8 mouse cellular contexts compared by ENCODE assay signal in genomic region chr11:58867039-58867953, GRCm38 (mm10). TPM values are rescaled to one million over a fixed set of nuclear protein-coding genes. Genes with fewer than 3 reads are reported as not detected.
DNase-seq lines count a peak whose midpoint lies in the region; ATAC-seq and TF ChIP-seq lines count a peak whose summit lies in the region.

Gene 2810021J22Rik (plus strand): TSS chr11:58867216.

- POLR2A ChIA-PET in Patski (lab: Charles Lee): interaction anchor here (0.8 kb wide), 1 partner anchor 61 kb away, joined by 3 read pairs; no protein-coding TSS in a partner anchor

- H3K4me3 ChIP-seq in hindbrain, embryonic 11.5 days (ENCODE audit: low read depth, low read length): peak within 1 kb of the TSS; percentile 82

- peak within 1 kb of the TSS; percentile 85 for H3K9ac ChIP-seq in hindbrain, embryonic 11.5 days (ENCODE audit: low read depth, low read length)

- H3K27me3 ChIP-seq in Patski: no peaks in the 10 kb centered on the region
- no peaks in the 10 kb centered on the region for H3K27me3 ChIP-seq in hindbrain, embryonic 11.5 days (ENCODE audit: control insufficient read depth, insufficient read depth, low read length)

- H3K4me1 ChIP-seq in hindbrain, embryonic 11.5 days (replicated peaks; ENCODE audit: control insufficient read depth, insufficient read depth, low read length): no peaks in the 10 kb centered on the region

- TF ChIP-seq CTCF in Patski (IDR thresholded peaks at IDR 0.05): no peak

- 4% methylated on average over 37 of the region's 37 CpGs for WGBS in hindbrain, embryonic 11.5 days

- H3K9me3 ChIP-seq in hindbrain, embryonic 11.5 days (ENCODE audit: control insufficient read depth, low read length): no peaks in the 10 kb centered on the region

- 0 out of 2 replicates have a peak, but pooled peaks cover 2% of the 10 kb centered on the region for H3K36me3 ChIP-seq in hindbrain, embryonic 11.5 days (ENCODE audit: control insufficient read depth, insufficient read depth, low read length)

- DNase-seq in Patski (ENCODE audit: low read depth, low spot score): no peak
- peak; percentile 82 for DNase-seq in cerebellum, adult 9-11 months
- peak; percentile 57 to 70 for DNase-seq in frontal cortex, postnatal 10 days (ENCODE audit: low spot score in 2 of 2)
- peak; percentile 86 for DNase-seq in hindbrain, embryonic 11.5 days (ENCODE audit: low spot score)
- peak; percentile 77 to 86 for DNase-seq in layer of hippocampus, postnatal 14 days (ENCODE audit: low spot score in 2 of 2)
- DNase-seq in lung, postnatal 10 days: peak; percentile 85
- peak; percentile 69 for DNase-seq in ovary, postnatal 14 days (ENCODE audit: low spot score)
- peak; percentile 90 for DNase-seq in thymus, postnatal 10 days (ENCODE audit: low spot score in 2 of 2)

- H3K4me2 ChIP-seq in hindbrain, embryonic 11.5 days (replicated peaks; ENCODE audit: low read depth, low read length): peak within 1 kb of the TSS; percentile 85

- peak; percentile 66 for ATAC-seq in Patski
- peak; percentile 83 for ATAC-seq in hindbrain, embryonic 11.5 days (ENCODE audit: low FRiP score)

- CTCF ChIA-PET in Patski (lab: Charles Lee): no interaction called here

- in situ Hi-C loops in Patski (cut with MboI; ENCODE audit: low pct_unique_long_range_greater_than_20kb): no loop called here

- peak within 1 kb of the TSS; percentile 78 for H3K27ac ChIP-seq in hindbrain, embryonic 11.5 days (ENCODE audit: low read depth, low read length)

RNA-seq across cellular contexts. Expression of gene 2810021J22Rik, which starts in this region (rescaled TPM):
- 6.4 TPM for polyA plus RNA-seq in Patski (2021)
- polyA plus RNA-seq in hindbrain, embryonic 11.5 days (2014; fragmentation: Nextera tagmentation; extraction: Ambion mirVana): 11.4 and 11.9 TPM in 2 replicates
- total RNA-seq in layer of hippocampus, postnatal 14 days (2021): 10 to 100 TPM in 1 of 2 experiments, 1 to 10 TPM in 1; 6.8 to 12.1 TPM
